Mouse (Mus musculus): ENCODE measurements at regions not wholly inside any gene's neighbourhood (a gene's known extent, or its start where the extent isn't known, plus 50 kb on each side); places are given as distances from the start of the nearest gene placed in this dataset.

DNA sequence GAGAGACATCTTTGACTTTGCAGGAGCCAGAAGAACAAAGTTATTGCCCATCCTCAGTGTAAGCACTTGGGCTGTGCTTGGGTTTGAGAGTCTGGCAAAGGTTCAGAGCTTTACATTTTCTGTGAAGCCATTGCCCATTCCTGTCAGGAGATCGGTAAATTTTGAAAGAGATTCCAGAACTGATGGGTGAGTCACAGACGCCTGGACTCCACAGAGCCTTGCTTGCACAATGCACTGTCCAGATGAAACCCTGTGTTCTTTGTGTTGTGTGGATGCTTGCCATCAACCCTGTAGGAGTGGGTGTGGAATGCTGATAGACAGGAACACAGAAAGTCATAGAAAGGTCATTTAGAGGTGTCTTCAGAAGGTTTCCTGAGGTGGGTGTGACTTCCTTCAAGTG is 227.3 kb upstream of the Rora start:
- TF ChIP-seq EP300 (IDR thresholded peaks at IDR 0.05; ENCODE audit: low read length) = no peak
- no peak for TF ChIP-seq CTCF (conservative IDR thresholded peaks at IDR 0.05 in 1 of 2, IDR thresholded peaks at IDR 0.05 in 1 of 2; ENCODE audit: low read depth in 2 of 2, low read length in 2 of 2)
- TF ChIP-seq POLR2A (IDR thresholded peaks at IDR 0.05; ENCODE audit: low read depth, low read length) = no peak
- TF ChIP-seq E2F4 (IDR thresholded peaks at IDR 0.05; ENCODE audit: insufficient replicate concordance, low read depth, low read length) = no peak
- TF ChIP-seq ZC3H11A (IDR thresholded peaks at IDR 0.05; ENCODE audit: low read depth, low read length) = no peak
- no peak for TF ChIP-seq USF1 (IDR thresholded peaks at IDR 0.05; ENCODE audit: low read depth, low read length)
- TF ChIP-seq HCFC1 (IDR thresholded peaks at IDR 0.05; ENCODE audit: low read depth, low read length) = no peak
- no peak for TF ChIP-seq ETS1 (conservative IDR thresholded peaks at IDR 0.05; ENCODE audit: low read depth, low read length)
- TF ChIP-seq ZNF384 (IDR thresholded peaks at IDR 0.05; ENCODE audit: low read depth, low read length) = no peak
- TF ChIP-seq GABPA (IDR thresholded peaks at IDR 0.05; ENCODE audit: insufficient replicate concordance, low read depth, low read length) = no peak
- TF ChIP-seq MAFK (IDR thresholded peaks at IDR 0.05; ENCODE audit: insufficient replicate concordance, low read length) = no peak
